Mouse (Mus musculus): ENCODE measurements around the gene Mcee. TPM values are rescaled to one million over a fixed set of nuclear protein-coding genes. Genes with fewer than 3 reads are reported as not detected.

The Mcee gene
- total and polyA plus RNA-seq, 3 experiments, result 18.2 to 22.6 TPM; not detected in 1

- TF ChIP-seq GATA1 (IDR thresholded peaks at IDR 0.05; ENCODE audit: low read depth, low read length), result no peak
- no peak for TF ChIP-seq UBTF (IDR thresholded peaks at IDR 0.05; ENCODE audit: borderline replicate concordance, insufficient read depth, low read depth, low read length)
- no peak for TF ChIP-seq NELFE (IDR thresholded peaks at IDR 0.05; ENCODE audit: low read depth, low read length)
- no peak for TF ChIP-seq ZMIZ1 (IDR thresholded peaks at IDR 0.05; ENCODE audit: low read depth, low read length)
- no peak for TF ChIP-seq TAL1 (IDR thresholded peaks at IDR 0.05; ENCODE audit: low read length)
- no peak for TF ChIP-seq HCFC1 (IDR thresholded peaks at IDR 0.05; ENCODE audit: low read depth, low read length)
- TF ChIP-seq CHD2 (IDR thresholded peaks at IDR 0.05; ENCODE audit: low read length), result no peak
- no peak for TF ChIP-seq SIN3A (IDR thresholded peaks at IDR 0.05; ENCODE audit: low read length)
- TF ChIP-seq MYC (IDR thresholded peaks at IDR 0.05; ENCODE audit: low read depth, low read length), result no peak
- no peak for TF ChIP-seq ELF1 (IDR thresholded peaks at IDR 0.05; ENCODE audit: low read depth, low read length)
- TF ChIP-seq KAT2A (conservative IDR thresholded peaks at IDR 0.05; ENCODE audit: low read depth, low read length), result no peak
- TF ChIP-seq MYB (IDR thresholded peaks at IDR 0.05; ENCODE audit: low read depth, low read length), result no peak
- TF ChIP-seq ZKSCAN1 (IDR thresholded peaks at IDR 0.05; ENCODE audit: low read depth, low read length), result no peak
- no peak for TF ChIP-seq USF1 (IDR thresholded peaks at IDR 0.05; ENCODE audit: low read depth, low read length)
- no peak for TF ChIP-seq TCF12 (IDR thresholded peaks at IDR 0.05; ENCODE audit: low read depth, low read length)
- TF ChIP-seq RAD21 (IDR thresholded peaks at IDR 0.05; ENCODE audit: low read depth, low read length), result no peak
- no peak for TF ChIP-seq JUND (IDR thresholded peaks at IDR 0.05; ENCODE audit: low read depth, low read length)
- no peak for TF ChIP-seq POLR2A (IDR thresholded peaks at IDR 0.05; ENCODE audit: control insufficient read depth in 1 of 2, insufficient read depth in 1 of 2, low read depth in 1 of 2, low read length in 2 of 2, poor library complexity in 1 of 2)
- no peak for TF ChIP-seq GABPA (IDR thresholded peaks at IDR 0.05; ENCODE audit: low read depth, low read length)
- DNase-seq (ENCODE audit: low read depth, low spot score), result no peak
- H3K4me3 ChIP-seq (ENCODE audit: control insufficient read depth in 1 of 2, insufficient read depth in 1 of 2, low read depth in 2 of 2, low read length in 2 of 2), result no peak overlapping the region
- H3K9ac ChIP-seq (ENCODE audit: control insufficient read depth, low read depth, low read length, poor library complexity, severe bottlenecking), result no peak overlapping the region
- H3K79me2 ChIP-seq (ENCODE audit: control insufficient read depth, insufficient read depth, low read length, poor library complexity), result no peaks in the 10 kb centered on the region
- H3K27me3 ChIP-seq (ENCODE audit: control insufficient read depth in 1 of 2, insufficient read depth in 2 of 2, low read length in 2 of 2), result no peaks in the 10 kb centered on the region
- no peaks in the 10 kb centered on the region for H3K4me1 ChIP-seq (ENCODE audit: control insufficient read depth in 1 of 2, insufficient read depth in 2 of 2, low read length in 2 of 2)
- no peaks in the 10 kb centered on the region for H3K36me3 ChIP-seq (ENCODE audit: control insufficient read depth in 1 of 2, insufficient read depth in 2 of 2, low read length in 2 of 2)
- H3K27ac ChIP-seq (ENCODE audit: control insufficient read depth, low read depth, low read length), result no peak overlapping the region
- no peaks in the 10 kb centered on the region for H3K9me3 ChIP-seq (replicated peaks; ENCODE audit: insufficient read depth, low read length)
These were observed 33.7 kb upstream of the Mcee start for GRCm38 (mm10) chr7:64358666-64359065.

DNA sequence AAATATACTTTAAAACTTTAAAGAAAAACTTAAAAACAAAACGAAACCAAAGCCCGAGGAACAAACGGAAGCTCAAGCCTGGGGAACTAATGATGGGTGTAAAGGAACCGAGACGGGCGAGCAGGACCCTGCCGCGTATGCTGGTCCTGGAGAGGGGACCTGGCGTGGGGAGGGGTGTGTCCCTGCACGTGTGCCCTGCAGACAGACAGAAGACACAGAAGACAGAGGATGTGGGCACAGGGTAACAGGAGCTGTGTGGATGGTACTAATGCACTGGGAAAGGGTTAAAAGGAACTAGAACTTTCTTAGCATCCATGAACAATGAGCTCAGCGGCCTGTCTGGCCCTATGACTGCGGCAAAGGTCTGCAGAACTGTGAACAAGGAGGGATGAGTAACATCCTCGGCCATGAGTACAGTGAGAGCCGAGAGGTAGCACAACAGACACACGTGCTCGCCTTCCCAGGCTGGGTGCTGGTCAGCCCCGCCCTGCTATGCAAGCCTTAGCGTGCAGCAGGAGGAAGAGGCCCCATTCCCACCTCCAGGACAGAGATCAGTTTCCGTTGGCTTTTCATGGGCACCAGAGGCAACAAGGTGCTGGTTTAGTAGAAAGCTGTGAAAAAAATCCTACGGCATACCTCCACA lies 32.3 kb upstream of the Mcee start:
- Histone ChIP-seq H3K4me1 (ENCODE audit: control insufficient read depth in 1 of 2, insufficient read depth in 2 of 2, low read length in 2 of 2) (no peaks in the 10 kb centered on the region), H3K27me3 (ENCODE audit: control insufficient read depth in 1 of 2, insufficient read depth in 2 of 2, low read length in 2 of 2) (no peaks in the 10 kb centered on the region), H3K79me2 (ENCODE audit: control insufficient read depth, insufficient read depth, low read length, poor library complexity) (no peaks in the 10 kb centered on the region), H3K27ac (ENCODE audit: control insufficient read depth, low read depth, low read length) (no peak overlapping the region), H3K9ac (ENCODE audit: control insufficient read depth, low read depth, low read length, poor library complexity, severe bottlenecking) (no peak overlapping the region), H3K9me3 (replicated peaks; ENCODE audit: insufficient read depth, low read length) (no peaks in the 10 kb centered on the region), H3K4me3 (ENCODE audit: control insufficient read depth in 1 of 2, insufficient read depth in 1 of 2, low read depth in 2 of 2, low read length in 2 of 2) (no peak overlapping the region), H3K36me3 (ENCODE audit: control insufficient read depth in 1 of 2, insufficient read depth in 2 of 2, low read length in 2 of 2) (no peaks in the 10 kb centered on the region)
- no peak for DNase-seq (ENCODE audit: low read depth, low spot score)
- no peak for TF ChIP-seq JUND (IDR thresholded peaks at IDR 0.05; ENCODE audit: low read depth, low read length)
- no peak for TF ChIP-seq CTCF (IDR thresholded peaks at IDR 0.05 in 2 of 3, conservative IDR thresholded peaks at IDR 0.05 in 1 of 3; ENCODE audit: control insufficient read depth in 1 of 3, insufficient read depth in 1 of 3, low read depth in 2 of 3, low read length in 3 of 3, poor library complexity in 1 of 3, severe bottlenecking in 1 of 3)
- TF ChIP-seq MAZ (IDR thresholded peaks at IDR 0.05; ENCODE audit: low read depth, low read length), result no peak
- no peak for TF ChIP-seq UBTF (IDR thresholded peaks at IDR 0.05; ENCODE audit: borderline replicate concordance, insufficient read depth, low read depth, low read length)
- no peak for TF ChIP-seq KAT2A (conservative IDR thresholded peaks at IDR 0.05; ENCODE audit: low read depth, low read length)
- no peak for TF ChIP-seq SIN3A (IDR thresholded peaks at IDR 0.05; ENCODE audit: low read length)
- no peak for TF ChIP-seq ETS1 (IDR thresholded peaks at IDR 0.05; ENCODE audit: low read depth, low read length)
- TF ChIP-seq USF2 (IDR thresholded peaks at IDR 0.05; ENCODE audit: borderline replicate concordance in 1 of 2, insufficient read depth in 1 of 2, low read depth in 1 of 2, low read length in 2 of 2), result no peak
- TF ChIP-seq MEF2A (IDR thresholded peaks at IDR 0.05; ENCODE audit: extremely low read depth, insufficient replicate concordance, low read depth, low read length, poor library complexity, severe bottlenecking), result no peak
- TF ChIP-seq E2F4 (IDR thresholded peaks at IDR 0.05; ENCODE audit: borderline replicate concordance, low read depth, low read length), result no peak
- no peak for TF ChIP-seq ZC3H11A (IDR thresholded peaks at IDR 0.05; ENCODE audit: low read depth, low read length)

Data from MEL (cell line).